Mouse (Mus musculus) C2C12 (cell line): ENCODE measurements at regions not wholly inside any gene's neighbourhood (a gene's known extent, or its start where the extent isn't known, plus 50 kb on each side); places are given as distances from the start of the nearest gene placed in this dataset.

Experiments used
- CEBPB ChIP-seq: IDR thresholded peaks from one replicate; pipeline ENCODE4 v1.6.1; 2011; ENCODE audit warnings: low read depth, mild to moderate bottlenecking, control low read depth, moderate library complexity
- CTCF ChIP-seq: IDR thresholded peaks from one replicate; pipeline ENCODE4 v1.5.1; 2011; ENCODE audit not compliant: control insufficient read depth, insufficient read depth, insufficient read length
- FOSL1 ChIP-seq: IDR thresholded peaks from one replicate; pipeline ENCODE4 v1.8.0; 2011; ENCODE audit warnings: mild to moderate bottlenecking, low read length; ENCODE audit not compliant: poor library complexity, insufficient read depth, severe bottlenecking
- MAX ChIP-seq: IDR thresholded peaks from one replicate; pipeline ENCODE4 v1.6.1; 2011; ENCODE audit warnings: mild to moderate bottlenecking, control low read depth
- MYOD1 ChIP-seq: IDR thresholded peaks from one replicate; pipeline ENCODE4 v1.6.1; 2011; ENCODE audit warnings: low read depth; ENCODE audit not compliant: control insufficient read depth, insufficient read length
- MYOG ChIP-seq: IDR thresholded peaks from one replicate; pipeline ENCODE4 v1.6.1; 2011; ENCODE audit not compliant: control insufficient read depth, insufficient read length; ENCODE audit errors: extremely low read depth
- USF1 ChIP-seq: IDR thresholded peaks from one replicate; pipeline ENCODE4 v1.6.1; 2011; ENCODE audit warnings: low read depth, mild to moderate bottlenecking, control low read depth, moderate library complexity

- TF ChIP-seq CTCF = no peak
- no peak for TF ChIP-seq CEBPB
- no peak for TF ChIP-seq MYOG
- no peak for TF ChIP-seq USF1
- TF ChIP-seq MAX = no peak
- no peak for TF ChIP-seq MYOD1
- TF ChIP-seq FOSL1 = no peak
Observed at GRCm38 (mm10) chr13:39834521-39835245, 526.6 kb downstream of the Ofcc1 start.
